Mouse (Mus musculus) forebrain, embryonic 14.5 days (tissue): ENCODE data around the gene Hba-x. TPM values are rescaled to one million over a fixed set of nuclear protein-coding genes. Genes with fewer than 3 reads are reported as not detected.

Experiments used
- ATAC-seq: fragments of 200-750 bp; cut with Nextera tagmentation; 2 replicates; pipeline ENCODE4 v1.8.0; 2017; ENCODE audit warnings: mild to moderate bottlenecking, moderate library complexity
- DNase-seq: peaks from one replicate; pipeline ENCODE4 v3.0.0-alpha.2; 2015; ENCODE audit warnings: low spot score
- H3K27ac ChIP-seq: fragments of 300-500 bp; sonication (generic); 2 replicates; pipeline ENCODE4 v1.5.1; 2014; ENCODE audit warnings: low read depth, mild to moderate bottlenecking, control low read depth, low read length, moderate library complexity
- H3K27me3 ChIP-seq: fragments of 300-500 bp; sonication (generic); replicated peaks from 2 replicates; pipeline ENCODE4 v1.6.1; 2014; ENCODE audit warnings: low read length, control low read depth, mixed read lengths; ENCODE audit not compliant: control insufficient read depth, insufficient read depth
- H3K36me3 ChIP-seq: fragments of 300-500 bp; sonication (generic); 2 replicates; pipeline ENCODE4 v1.6.1; 2014; ENCODE audit warnings: low read length, control low read depth; ENCODE audit not compliant: control insufficient read depth, insufficient read depth
- H3K4me1 ChIP-seq: fragments of 300-500 bp; sonication (generic); 2 replicates; pipeline ENCODE4 v1.6.1; 2014; ENCODE audit warnings: antibody characterized with exemption, low read length, control low read depth; ENCODE audit not compliant: control insufficient read depth, insufficient read depth
- H3K4me2 ChIP-seq: fragments of 300-500 bp; sonication (generic); 2 replicates; pipeline ENCODE4 v1.6.1; 2014; ENCODE audit warnings: mild to moderate bottlenecking, control low read depth, low read length
- H3K4me3 ChIP-seq: fragments of 300-500 bp; sonication (generic); 2 replicates; pipeline ENCODE4 v1.5.1; 2014; ENCODE audit warnings: low read depth, low read length, control low read depth
- H3K9ac ChIP-seq: fragments of 300-500 bp; sonication (generic); 2 replicates; pipeline ENCODE4 v1.6.1; 2014; ENCODE audit warnings: mild to moderate bottlenecking, low read length, control low read depth, moderate library complexity
- H3K9me3 ChIP-seq: fragments of 300-500 bp; sonication (generic); replicated peaks from 2 replicates; pipeline ENCODE4 v1.6.1; 2016; ENCODE audit warnings: low read length, control low read depth, mixed read lengths; ENCODE audit not compliant: control insufficient read depth
- WGBS: fragments of 180-500 bp; shearing (Covaris S2); extraction: QIAGEN DNeasy Blood & Tissue Kit; methylation state at CpG from one replicate; pipeline ENCODE4 v1.1.7; 2014; 5-methylcytosine and 5-hydroxymethylcytosine counted together
- polyA plus RNA-seq: library from polyadenylated mRNA; unstranded; fragments of >200 nt; fragmentation: Nextera tagmentation; extraction: Ambion mirVana; gene quantifications from 2 replicates; pipeline ENCODE4 v1.2.1, GENCODE M21; 2014

Gene Hba-x
- polyA plus RNA-seq, 1 experiment from 2014 or later: 82.9 TPM

DNA sequence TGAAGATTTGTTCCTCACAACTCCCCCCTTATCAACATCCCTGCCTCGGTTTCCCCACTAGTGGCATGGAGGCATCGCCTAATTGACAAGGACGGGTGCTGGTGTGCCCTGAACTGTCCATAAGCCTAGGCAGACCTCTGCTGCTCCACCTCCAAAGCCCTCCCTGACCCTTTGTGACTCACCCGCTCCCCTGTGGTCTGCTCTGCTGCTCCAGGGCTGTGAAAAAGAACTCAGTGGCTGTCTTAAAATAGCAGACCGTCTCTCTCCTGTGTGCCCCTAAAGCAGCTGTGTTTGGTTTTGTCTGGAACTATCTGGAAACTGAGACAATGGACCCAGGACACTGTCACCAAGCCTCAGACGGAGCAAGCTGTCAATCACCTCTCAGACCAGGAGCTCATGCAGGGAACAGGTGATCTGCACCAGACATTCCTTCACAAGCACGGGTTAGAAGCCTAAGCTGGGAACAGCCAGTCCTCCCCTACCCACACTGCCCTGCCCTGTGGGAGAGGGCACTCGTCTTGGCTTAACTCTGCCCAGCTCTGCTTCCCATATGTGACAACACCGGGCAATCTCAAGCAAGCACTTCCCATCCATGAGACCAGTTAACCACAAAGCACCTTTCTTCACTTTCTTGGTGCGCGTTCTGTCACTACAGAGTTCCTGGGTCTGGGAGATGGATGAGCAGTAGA, 44.5 kb downstream of the Hba-x start:
- no peaks in the 10 kb centered on the region for H3K27me3 ChIP-seq
- H3K27ac ChIP-seq: no peak overlapping the region
- H3K36me3 ChIP-seq: no peaks in the 10 kb centered on the region
- 61% methylated on average over 11 of the region's 11 CpGs for WGBS
- H3K9ac ChIP-seq: no peak overlapping the region
- ATAC-seq (no peak), DNase-seq (no peak)
- H3K4me2 ChIP-seq: no peak overlapping the region
- no peaks in the 10 kb centered on the region for H3K9me3 ChIP-seq
- no peak overlapping the region for H3K4me3 ChIP-seq
- no peaks in the 10 kb centered on the region for H3K4me1 ChIP-seq

- Histone ChIP-seq H3K4me1 (no peaks in the 10 kb centered on the region), H3K4me3 (no peak overlapping the region), H3K36me3 (no peaks in the 10 kb centered on the region), H3K4me2 (no peak overlapping the region), H3K9me3 (no peaks in the 10 kb centered on the region), H3K9ac (no peak overlapping the region), H3K27me3 (no peaks in the 10 kb centered on the region), H3K27ac (no peak overlapping the region)
- WGBS: 35% methylated on average over 8 of the region's 8 CpGs
- ATAC-seq (no peak), DNase-seq (peak; percentile 57)
Measured at GRCm38 (mm10) chr11:32321196-32321565, 45.0 kb downstream of the Hba-x start.

GRCm38 (mm10) chr11:32324609-32325008, 48.4 kb downstream of the Hba-x start:
- 10% methylated on average over 15 of the region's 15 CpGs for WGBS
- H3K4me1 ChIP-seq: no peaks in the 10 kb centered on the region
- DNase-seq: peak; percentile 87
- H3K4me3 ChIP-seq: no peak overlapping the region
- no peak overlapping the region for H3K27ac ChIP-seq
- no peaks in the 10 kb centered on the region for H3K9me3 ChIP-seq
- 0 out of 2 replicates have a peak overlapping the region, but pooled peaks have one; percentile 2 for H3K9ac ChIP-seq
- H3K27me3 ChIP-seq: no peaks in the 10 kb centered on the region
- peak overlapping the region; percentile 35; the same call in 1 of the 2 replicates for H3K4me2 ChIP-seq
- ATAC-seq: peak; percentile 86
- no peaks in the 10 kb centered on the region for H3K36me3 ChIP-seq

Other genes starting within 250 kb of the Hba-x start
- not detected in 2 replicates for gene Il9r, start 76.1 kb upstream of the Hba-x start, polyA plus RNA-seq
- gene Snrnp25, start 71.0 kb upstream of the Hba-x start, polyA plus RNA-seq: 59.8 and 67.0 TPM in 2 replicates
- gene Rhbdf1, start 54.1 kb upstream of the Hba-x start, polyA plus RNA-seq: 9.9 and 13.7 TPM in 2 replicates
- gene Mpg, start 49.9 kb upstream of the Hba-x start, polyA plus RNA-seq: 31.2 and 32.6 TPM in 2 replicates
- 27.9 and 28.1 TPM in 2 replicates for gene Nprl3, start 8.7 kb upstream of the Hba-x start, polyA plus RNA-seq
- gene Hba-a1, start 7.1 kb downstream of the Hba-x start, polyA plus RNA-seq: 2,348 and 2,639 TPM in 2 replicates
- 1.1 and 1.6 TPM in 2 replicates for gene Hbq1b, start 10.6 kb downstream of the Hba-x start, polyA plus RNA-seq
- 5,936 and 7,230 TPM in 2 replicates for gene Hba-a2, start 20.1 kb downstream of the Hba-x start, polyA plus RNA-seq
- gene Hbq1a, start 23.7 kb downstream of the Hba-x start, polyA plus RNA-seq: 0.63 and 0.75 TPM in 2 replicates
- gene Sh3pxd2b, start 71.4 kb downstream of the Hba-x start, polyA plus RNA-seq: 13.4 and 17.0 TPM in 2 replicates
- 71.7 and 76.2 TPM in 2 replicates for gene Ubtd2, start 179.0 kb downstream of the Hba-x start, polyA plus RNA-seq